Mouse (Mus musculus) intestine, embryonic 16.5 days (tissue): ENCODE results near the gene Slc6a12. TPM values are rescaled to one million over a fixed set of nuclear protein-coding genes. Genes with fewer than 3 reads are reported as not detected.

Source experiments
- ATAC-seq: fragments of 200-750 bp; cut with Nextera tagmentation; 2 replicates; pipeline ENCODE4 v1.8.0; 2017; ENCODE audit warnings: moderate TSS enrichment, moderate library complexity
- H3K27ac ChIP-seq: fragments of 300-500 bp; sonication (generic); 2 replicates; pipeline ENCODE4 v1.5.1; 2014; ENCODE audit warnings: mild to moderate bottlenecking, low read length
- H3K27me3 ChIP-seq: fragments of 300-500 bp; sonication (generic); replicated peaks from 2 replicates; pipeline ENCODE4 v1.6.1; 2014; ENCODE audit warnings: low read length, control low read depth, mixed read lengths; ENCODE audit not compliant: control insufficient read depth, insufficient read depth
- H3K36me3 ChIP-seq: fragments of 300-500 bp; sonication (generic); 2 replicates; pipeline ENCODE4 v1.6.1; 2014; ENCODE audit warnings: low read length, control low read depth; ENCODE audit not compliant: control insufficient read depth, insufficient read depth
- H3K4me1 ChIP-seq: fragments of 300-500 bp; sonication (generic); 2 replicates; pipeline ENCODE4 v1.6.1; 2014; ENCODE audit warnings: low read length, control low read depth, mixed read lengths; ENCODE audit not compliant: control insufficient read depth, insufficient read depth
- H3K4me2 ChIP-seq: fragments of 300-500 bp; sonication (generic); 2 replicates; pipeline ENCODE4 v1.6.1; 2014; ENCODE audit warnings: low read depth, low read length, control low read depth
- H3K4me3 ChIP-seq: fragments of 300-500 bp; sonication (generic); 2 replicates; pipeline ENCODE4 v1.5.1; 2014; ENCODE audit warnings: mild to moderate bottlenecking, low read length
- H3K9ac ChIP-seq: fragments of 300-500 bp; sonication (generic); 2 replicates; pipeline ENCODE4 v1.6.1; 2014; ENCODE audit warnings: low read depth, low read length
- H3K9me3 ChIP-seq: fragments of 300-500 bp; sonication (generic); 2 replicates; pipeline ENCODE4 v1.6.1; 2016; ENCODE audit warnings: low read length, control low read depth; ENCODE audit not compliant: control insufficient read depth
- WGBS: fragments of 180-500 bp; shearing (Covaris S2); extraction: QIAGEN DNeasy Blood & Tissue Kit; methylation state at CpG from one replicate; pipeline ENCODE4 v1.1.7; 2014; 5-methylcytosine and 5-hydroxymethylcytosine counted together
- polyA plus RNA-seq: library from polyadenylated mRNA; unstranded; fragments of >200 nt; fragmentation: Nextera tagmentation; extraction: Ambion mirVana; gene quantifications from 2 replicates; pipeline ENCODE4 v1.2.1, GENCODE M21; 2015

Slc6a12 gene
- polyA plus RNA-seq, 1 experiment from 2014 or later = 0.22 TPM

DNA sequence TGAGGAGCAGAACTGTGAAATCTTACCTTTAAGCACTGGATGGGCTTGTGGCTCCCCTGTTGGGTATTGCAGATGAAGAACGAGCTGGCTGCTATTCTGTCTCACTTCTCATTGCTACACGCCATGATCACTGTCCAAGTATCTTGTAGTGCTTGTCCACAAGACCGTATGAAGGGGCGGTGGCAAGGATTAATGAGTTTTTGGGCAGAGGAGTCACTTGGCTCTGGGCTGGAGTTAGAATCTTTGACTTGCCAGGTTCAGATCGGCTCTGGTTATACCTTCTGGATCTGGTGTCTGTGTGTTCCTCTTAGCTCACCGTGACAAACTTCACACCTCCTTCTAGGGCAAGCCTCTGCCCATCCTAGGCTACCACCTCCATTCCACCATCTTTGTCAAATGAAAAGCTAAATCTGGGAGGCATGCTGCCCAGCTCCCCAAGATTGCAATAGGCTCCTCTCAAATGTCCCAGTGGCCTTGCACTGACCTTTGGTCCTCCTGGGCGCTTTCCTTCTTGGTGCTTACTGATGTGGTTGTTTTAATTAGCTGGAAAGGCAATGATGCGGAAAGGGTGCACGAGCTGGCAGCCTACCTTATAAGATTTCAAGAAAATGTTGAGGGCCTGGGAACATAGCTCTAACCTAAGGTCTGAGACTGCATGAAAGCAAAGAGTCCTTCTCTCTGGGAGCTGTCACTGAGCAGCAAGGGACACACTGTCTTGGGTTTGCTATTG lies 20.3 kb upstream of the Slc6a12 start:
- no peak for ATAC-seq
- Histone ChIP-seq H3K4me1 (no peaks in the 10 kb centered on the region), H3K9ac (no peak overlapping the region), H3K9me3 (no peaks in the 10 kb centered on the region), H3K27me3 (no peaks in the 10 kb centered on the region), H3K4me2 (no peak overlapping the region), H3K27ac (no peak overlapping the region), H3K36me3 (no peaks in the 10 kb centered on the region), H3K4me3 (no peak overlapping the region)
- 86% methylated on average over 9 of the region's 9 CpGs for WGBS

DNA sequence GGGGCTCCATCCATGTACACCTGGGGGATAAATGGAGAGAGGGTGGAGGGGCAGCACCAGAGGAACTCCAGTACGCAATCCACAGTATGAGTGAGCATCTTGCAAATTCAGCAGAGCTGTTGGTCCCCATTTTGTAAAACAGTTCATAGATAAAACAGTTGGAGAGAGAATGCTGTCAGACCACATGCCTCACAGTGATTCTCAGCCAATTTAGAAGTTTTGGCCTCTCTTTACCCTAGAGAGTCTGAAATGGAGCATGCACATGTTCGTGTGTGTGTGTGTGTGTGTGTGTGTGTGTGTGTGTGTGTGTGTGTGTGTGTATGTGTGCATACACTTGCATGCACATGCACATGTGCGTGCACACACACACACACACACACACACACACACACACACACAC lies 17.6 kb upstream of the Slc6a12 start:
- no peaks in the 10 kb centered on the region for H3K27me3 ChIP-seq
- H3K36me3 ChIP-seq = no peaks in the 10 kb centered on the region
- no peaks in the 10 kb centered on the region for H3K9me3 ChIP-seq
- no peak overlapping the region for H3K9ac ChIP-seq
- no peak for ATAC-seq
- no peak overlapping the region for H3K4me3 ChIP-seq
- WGBS = 88% methylated on average over 3 of the region's 3 CpGs
- no peak overlapping the region for H3K27ac ChIP-seq
- H3K4me1 ChIP-seq = peaks cover 7% of the 10 kb centered on the region; the same call in 1 of the 2 replicates
- H3K4me2 ChIP-seq = no peak overlapping the region

DNA sequence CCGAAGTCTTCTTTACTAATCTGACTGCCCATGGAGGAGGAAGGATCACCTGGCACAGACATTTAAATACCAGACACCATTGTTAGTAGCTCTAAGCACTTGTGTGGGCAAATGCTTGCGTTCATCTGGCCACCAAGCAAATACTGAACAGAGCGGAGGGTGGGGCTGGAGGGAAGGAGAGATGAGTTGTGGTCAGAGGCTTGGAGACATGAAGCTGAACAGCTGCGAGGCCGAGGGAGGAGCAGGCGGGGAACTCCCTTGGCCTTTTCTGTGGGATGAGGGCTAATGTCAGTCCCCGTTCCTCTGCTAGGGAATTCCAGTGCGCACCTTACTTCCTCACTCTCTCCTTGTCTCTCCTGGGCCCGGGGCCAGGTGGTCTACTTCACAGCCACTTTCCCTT lies 17.1 kb upstream of the Slc6a12 start:
- Histone ChIP-seq H3K27me3 (no peaks in the 10 kb centered on the region), H3K4me2 (no peak overlapping the region), H3K36me3 (no peaks in the 10 kb centered on the region), H3K4me3 (no peak overlapping the region), H3K9me3 (no peaks in the 10 kb centered on the region), H3K27ac (no peak overlapping the region), H3K4me1 (peaks cover 7% of the 10 kb centered on the region; the same call in 1 of the 2 replicates), H3K9ac (no peak overlapping the region)
- ATAC-seq = no peak
- WGBS = 63% methylated on average over 9 of the region's 9 CpGs

DNA sequence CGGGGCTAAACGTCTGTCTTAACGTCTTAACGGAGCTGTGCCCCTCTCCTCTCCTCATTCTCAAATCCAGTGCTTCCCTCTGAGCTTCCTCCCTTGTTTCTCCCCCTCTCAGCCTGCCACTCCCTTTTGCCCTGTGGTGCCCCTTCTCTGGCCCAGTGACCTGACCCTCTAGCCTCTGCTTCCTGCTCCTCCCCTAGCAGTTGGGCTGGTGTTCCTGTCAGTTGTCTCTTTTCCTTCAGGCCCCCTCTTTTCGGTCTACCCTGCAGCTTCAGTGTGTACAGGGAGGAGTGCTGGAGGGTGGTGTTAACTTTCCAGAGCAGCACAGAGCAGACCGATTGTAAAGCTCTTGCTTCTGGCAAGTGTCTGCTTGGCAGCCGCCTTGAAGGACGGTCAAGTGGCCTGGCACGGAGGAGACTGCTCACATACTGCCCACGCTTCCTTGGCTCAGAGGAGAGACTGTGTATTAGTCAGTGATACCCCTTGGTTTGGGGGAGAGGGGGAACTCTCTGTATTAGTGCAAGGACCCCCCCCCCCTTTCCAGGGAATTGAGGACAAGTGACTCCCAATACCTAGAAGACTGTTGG lies 16.3 kb upstream of the Slc6a12 start:
- H3K4me2 ChIP-seq = no peak overlapping the region
- H3K9me3 ChIP-seq = no peaks in the 10 kb centered on the region
- 43% methylated on average over 10 of the region's 10 CpGs for WGBS
- no peak overlapping the region for H3K9ac ChIP-seq
- ATAC-seq = 0 out of 2 replicates have a peak, but pooled peaks have one; percentile 28
- H3K4me3 ChIP-seq = no peak overlapping the region
- H3K4me1 ChIP-seq = peaks cover 7% of the 10 kb centered on the region; the same call in 1 of the 2 replicates
- no peak overlapping the region for H3K27ac ChIP-seq
- H3K36me3 ChIP-seq = no peaks in the 10 kb centered on the region
- no peaks in the 10 kb centered on the region for H3K27me3 ChIP-seq

DNA sequence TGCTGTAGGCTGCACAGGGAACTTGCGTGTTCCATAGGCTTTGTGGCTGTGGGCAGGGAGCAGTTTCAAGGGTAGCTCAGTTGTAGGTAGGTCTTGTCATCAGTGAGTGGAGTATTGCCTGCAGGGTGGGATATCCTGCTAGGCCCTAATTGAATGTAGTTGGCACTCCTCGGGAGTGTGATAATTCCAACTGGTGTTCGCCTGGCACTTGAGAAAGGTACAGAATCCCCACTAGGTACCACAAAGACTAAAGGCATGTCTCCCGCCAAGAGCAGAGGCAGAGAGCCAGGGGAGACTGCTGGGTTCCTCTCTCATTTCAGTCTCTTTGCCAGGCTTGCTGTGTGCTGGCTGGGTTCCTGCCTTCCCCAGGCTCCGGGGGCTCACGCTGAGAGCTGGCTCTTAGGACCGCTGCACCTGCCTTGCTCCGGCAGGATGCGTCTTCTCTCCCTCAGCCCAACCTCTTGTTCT lies 14.4 kb upstream of the Slc6a12 start:
- Histone ChIP-seq H3K4me1 (peaks cover 7% of the 10 kb centered on the region; the same call in 1 of the 2 replicates), H3K9me3 (no peaks in the 10 kb centered on the region), H3K9ac (no peak overlapping the region), H3K4me3 (no peak overlapping the region), H3K36me3 (no peaks in the 10 kb centered on the region), H3K27me3 (no peaks in the 10 kb centered on the region), H3K27ac (no peak overlapping the region), H3K4me2 (no peak overlapping the region)
- WGBS = 65% methylated on average over 9 of the region's 9 CpGs
- ATAC-seq = no peak

DNA sequence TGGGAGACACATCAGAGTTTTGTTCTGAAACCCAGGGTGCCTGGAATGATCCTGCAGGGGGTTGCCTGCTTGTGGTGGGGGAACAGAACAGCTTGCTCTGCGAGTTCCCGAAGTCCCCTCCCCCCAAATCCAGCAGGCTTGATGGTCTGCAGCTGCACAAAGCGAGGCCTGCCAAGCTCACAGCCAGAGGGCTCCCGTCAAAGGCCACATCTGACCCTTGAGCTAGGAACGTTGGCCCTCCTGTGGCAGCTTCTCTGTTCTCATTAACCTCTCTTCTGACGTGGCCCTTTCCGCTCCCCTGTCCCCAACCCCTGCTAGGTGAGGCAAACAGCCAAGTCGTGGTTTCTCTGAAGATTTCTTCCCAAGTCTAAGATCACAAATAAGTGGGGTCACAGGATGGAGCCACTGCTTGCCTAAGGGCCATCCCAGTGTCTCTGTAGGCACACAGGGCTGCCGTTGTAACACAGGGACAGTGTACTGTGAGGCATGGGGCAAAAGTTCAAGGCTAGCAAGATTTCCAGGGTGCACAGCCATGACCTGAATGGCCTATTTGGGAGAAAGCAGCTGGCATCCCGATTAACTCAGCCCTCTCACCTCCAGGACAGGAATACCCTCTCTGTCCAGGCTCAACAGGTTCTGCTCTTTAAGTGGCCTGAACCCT lies 12.9 kb upstream of the Slc6a12 start:
- 16% methylated on average over 10 of the region's 10 CpGs for WGBS
- peak; percentile 62; the same call in 1 of the 2 replicates for ATAC-seq
- Histone ChIP-seq H3K9me3 (no peaks in the 10 kb centered on the region), H3K4me1 (peaks cover 7% of the 10 kb centered on the region; the same call in 1 of the 2 replicates), H3K9ac (no peak overlapping the region), H3K4me2 (no peak overlapping the region), H3K4me3 (no peak overlapping the region), H3K27ac (no peak overlapping the region), H3K27me3 (no peaks in the 10 kb centered on the region), H3K36me3 (no peaks in the 10 kb centered on the region)

DNA sequence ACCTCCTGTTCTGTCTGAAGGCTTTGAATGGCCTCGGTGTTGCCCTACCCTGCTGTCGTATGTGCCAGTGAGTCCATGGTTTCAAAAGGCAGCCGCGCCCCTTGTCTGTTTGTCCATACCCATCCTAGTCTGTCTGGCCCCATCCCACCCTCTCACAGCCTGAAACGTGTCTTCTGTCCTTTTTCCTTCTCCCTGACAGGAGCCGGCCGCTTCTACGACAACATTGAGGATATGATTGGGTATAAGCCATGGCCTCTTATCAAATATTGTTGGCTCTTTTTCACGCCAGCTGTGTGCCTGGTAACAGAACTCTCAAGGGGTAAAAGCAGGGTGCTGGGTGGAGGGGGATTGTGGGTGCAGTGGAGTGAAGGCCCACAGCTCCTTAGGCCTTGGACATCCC lies 7.0 kb upstream of the Slc6a12 start:
- H3K4me2 ChIP-seq = no peak overlapping the region
- H3K36me3 ChIP-seq = no peaks in the 10 kb centered on the region
- no peaks in the 10 kb centered on the region for H3K9me3 ChIP-seq
- no peaks in the 10 kb centered on the region for H3K4me1 ChIP-seq
- H3K4me3 ChIP-seq = no peak overlapping the region
- no peaks in the 10 kb centered on the region for H3K27me3 ChIP-seq
- WGBS = 82% methylated on average over 9 of the region's 9 CpGs
- H3K9ac ChIP-seq = no peak overlapping the region
- no peak for ATAC-seq
- H3K27ac ChIP-seq = no peak overlapping the region

DNA sequence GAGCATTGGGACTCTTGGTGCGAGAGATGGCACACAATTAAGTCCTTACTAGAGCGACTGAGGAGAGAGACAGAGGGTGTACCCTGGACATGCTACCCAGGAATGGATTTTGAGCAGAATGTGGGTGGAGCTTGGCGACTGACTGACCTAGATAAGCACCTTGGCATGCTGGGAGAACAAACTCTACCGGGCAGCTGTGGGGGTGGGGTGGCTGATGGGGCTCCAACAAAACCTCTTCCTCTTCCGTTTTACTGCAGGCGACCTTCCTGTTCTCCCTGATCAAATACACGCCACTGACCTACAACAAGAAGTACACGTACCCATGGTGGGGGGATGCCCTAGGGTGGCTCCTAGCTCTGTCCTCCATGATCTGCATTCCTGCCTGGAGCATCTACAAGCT lies 6.3 kb upstream of the Slc6a12 start:
- ATAC-seq = 0 out of 2 replicates have a peak, but pooled peaks have one; percentile 27
- H3K36me3 ChIP-seq = no peaks in the 10 kb centered on the region
- H3K27me3 ChIP-seq = no peaks in the 10 kb centered on the region
- WGBS = 48% methylated on average over 8 of the region's 8 CpGs
- no peaks in the 10 kb centered on the region for H3K9me3 ChIP-seq
- H3K27ac ChIP-seq = no peak overlapping the region
- H3K4me2 ChIP-seq = no peak overlapping the region
- H3K4me1 ChIP-seq = no peaks in the 10 kb centered on the region
- no peak overlapping the region for H3K4me3 ChIP-seq
- no peak overlapping the region for H3K9ac ChIP-seq

DNA sequence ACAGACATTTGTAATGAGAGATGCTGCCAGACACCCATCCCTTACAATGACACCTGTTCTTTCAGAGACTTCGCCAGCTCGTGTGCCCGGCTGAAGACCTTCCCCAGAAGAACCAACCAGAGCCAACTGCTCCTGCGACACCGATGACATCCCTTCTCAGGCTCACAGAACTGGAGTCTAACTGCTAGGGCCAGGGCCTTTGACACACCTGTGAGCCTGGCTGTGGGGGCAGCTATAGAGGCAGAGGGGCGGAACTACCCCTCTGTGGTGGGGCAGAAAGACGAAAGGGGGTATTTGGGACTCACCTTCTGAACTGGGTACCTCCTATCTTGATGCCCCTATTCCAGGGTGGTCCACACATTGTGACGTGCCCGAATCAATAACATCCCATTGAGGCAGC lies 5.6 kb upstream of the Slc6a12 start:
- H3K36me3 ChIP-seq = no peaks in the 10 kb centered on the region
- no peak for ATAC-seq
- no peak overlapping the region for H3K4me3 ChIP-seq
- H3K9ac ChIP-seq = no peak overlapping the region
- H3K9me3 ChIP-seq = no peaks in the 10 kb centered on the region
- no peak overlapping the region for H3K4me2 ChIP-seq
- WGBS = 95% methylated on average over 9 of the region's 9 CpGs
- H3K27me3 ChIP-seq = no peaks in the 10 kb centered on the region
- H3K27ac ChIP-seq = no peak overlapping the region
- H3K4me1 ChIP-seq = no peaks in the 10 kb centered on the region
